Mouse (Mus musculus) MEL (cell line): Measurements from ENCODE around the gene Prr5l. TPM values are rescaled to one million over a fixed set of nuclear protein-coding genes. Genes with fewer than 3 reads are reported as not detected.

ENCODE experiments used
- DNase-seq: peaks from one replicate; pipeline ENCODE4 v3.0.0; 2011; ENCODE audit warnings: low read depth, low spot score
- H3K27ac ChIP-seq: 2 replicates; pipeline ENCODE4 v1.5.1; 2012; ENCODE audit warnings: low read depth, mild to moderate bottlenecking, control low read depth, low read length, moderate library complexity; ENCODE audit not compliant: control insufficient read depth
- H3K27me3 ChIP-seq, 2 experiments: fragments of 150-350 bp in 1 of 2; sonication (generic) in 1 of 2; 2 replicates each; pipeline ENCODE4 v1.6.1; 2012; ENCODE audit warnings: low read length in 2 of 2, mild to moderate bottlenecking in 2 of 2, improper control_type of control experiment in 1 of 2, moderate library complexity in 1 of 2; ENCODE audit not compliant: insufficient read depth in 2 of 2, control insufficient read depth in 1 of 2
- H3K36me3 ChIP-seq, 2 experiments: 2 replicates each; pipeline ENCODE4 v1.6.1; 2012 to 2014; ENCODE audit warnings: low read length in 2 of 2, improper control_type of control experiment in 1 of 2, inconsistent platforms in 1 of 2, mild to moderate bottlenecking in 1 of 2; ENCODE audit not compliant: insufficient read depth in 2 of 2, control insufficient read depth in 1 of 2
- H3K4me1 ChIP-seq, 2 experiments: fragments of 150-350 bp in 1 of 2; sonication (generic) in 1 of 2; 2 replicates each; pipeline ENCODE4 v1.6.1; 2012; ENCODE audit warnings: low read length in 2 of 2, improper control_type of control experiment in 1 of 2, mild to moderate bottlenecking in 1 of 2; ENCODE audit not compliant: insufficient read depth in 2 of 2, control insufficient read depth in 1 of 2
- H3K4me3 ChIP-seq, 2 experiments: fragments of 150-350 bp in 1 of 2; sonication (generic) in 1 of 2; 2 replicates each; pipeline ENCODE4 v1.5.1; 2012; ENCODE audit warnings: low read depth in 2 of 2, low read length in 2 of 2, mild to moderate bottlenecking in 2 of 2, moderate library complexity in 2 of 2, control low read depth in 1 of 2, improper control_type of control experiment in 1 of 2; ENCODE audit not compliant: control insufficient read depth in 1 of 2, insufficient read depth in 1 of 2
- H3K79me2 ChIP-seq: 2 replicates; pipeline ENCODE4 v1.6.1; 2012; ENCODE audit warnings: mild to moderate bottlenecking, low read length, moderate library complexity; ENCODE audit not compliant: control insufficient read depth, poor library complexity, insufficient read depth
- H3K9ac ChIP-seq: 2 replicates; pipeline ENCODE4 v1.6.1; 2012; ENCODE audit warnings: low read depth, mild to moderate bottlenecking, control low read depth, low read length, moderate library complexity; ENCODE audit not compliant: control insufficient read depth, poor library complexity, severe bottlenecking
- H3K9me3 ChIP-seq: fragments of 150-350 bp; sonication (generic); replicated peaks from 2 replicates; pipeline ENCODE4 v1.6.1; 2012; ENCODE audit warnings: mild to moderate bottlenecking, low read length, improper control_type of control experiment, moderate library complexity; ENCODE audit not compliant: insufficient read depth
- CHD1 ChIP-seq: IDR thresholded peaks from 2 replicates; pipeline ENCODE4 v1.6.1; 2012; ENCODE audit warnings: low read depth, mild to moderate bottlenecking, inconsistent platforms, low read length, improper control_type of control experiment
- CHD2 ChIP-seq: IDR thresholded peaks from 2 replicates; pipeline ENCODE4 v1.6.1; 2011; ENCODE audit warnings: low read length, improper control_type of control experiment
- E2F4 ChIP-seq: IDR thresholded peaks from 2 replicates; pipeline ENCODE4 v1.6.1; 2011; ENCODE audit warnings: low read depth, low read length, improper control_type of control experiment, borderline replicate concordance
- ELF1 ChIP-seq: IDR thresholded peaks from 2 replicates; pipeline ENCODE4 v1.6.1; 2014; ENCODE audit warnings: low read depth, mild to moderate bottlenecking, inconsistent platforms, low read length, improper control_type of control experiment, moderate library complexity
- EP300 ChIP-seq, 2 experiments: IDR thresholded peaks; 2 replicates each; pipeline ENCODE4 v1.6.1; 2011; ENCODE audit warnings: improper control_type of control experiment in 2 of 2, low read length in 2 of 2, low read depth in 1 of 2, mild to moderate bottlenecking in 1 of 2
- MAFK ChIP-seq: IDR thresholded peaks from 2 replicates; pipeline ENCODE4 v1.6.1; 2011; ENCODE audit warnings: low read depth, mild to moderate bottlenecking, low read length, improper control_type of control experiment, borderline replicate concordance
- MAX ChIP-seq: IDR thresholded peaks from 2 replicates; pipeline ENCODE4 v1.6.1; 2011; ENCODE audit warnings: low read length, improper control_type of control experiment
- MEF2A ChIP-seq: IDR thresholded peaks from 2 replicates; pipeline ENCODE4 v1.6.1; 2014; ENCODE audit warnings: low read depth, mild to moderate bottlenecking, inconsistent platforms, low read length, improper control_type of control experiment; ENCODE audit not compliant: poor library complexity, insufficient replicate concordance, severe bottlenecking; ENCODE audit errors: extremely low read depth
- NELFE ChIP-seq: IDR thresholded peaks from 2 replicates; pipeline ENCODE4 v1.6.1; 2011; ENCODE audit warnings: low read depth, low read length, improper control_type of control experiment
- POLR2AphosphoS2 ChIP-seq: IDR thresholded peaks from 2 replicates; pipeline ENCODE4 v1.6.1; 2011; ENCODE audit warnings: low read length, improper control_type of control experiment
- POLR2AphosphoS5 ChIP-seq: IDR thresholded peaks from 2 replicates; pipeline ENCODE4 v1.6.1; 2012; ENCODE audit warnings: low read depth, borderline replicate concordance, mild to moderate bottlenecking, inconsistent platforms, low read length, moderate library complexity, mixed read lengths
- RAD21 ChIP-seq: IDR thresholded peaks from 2 replicates; pipeline ENCODE4 v1.6.1; 2011; ENCODE audit warnings: mild to moderate bottlenecking, low read depth, low read length, improper control_type of control experiment
- SMC3 ChIP-seq: IDR thresholded peaks from 2 replicates; pipeline ENCODE4 v1.6.1; 2011; ENCODE audit warnings: low read depth, low read length, improper control_type of control experiment
- TCF12 ChIP-seq: IDR thresholded peaks from 2 replicates; pipeline ENCODE4 v1.6.1; 2014; ENCODE audit warnings: low read depth, mild to moderate bottlenecking, inconsistent platforms, low read length, improper control_type of control experiment, moderate library complexity
- USF2 ChIP-seq, 2 experiments: IDR thresholded peaks; 2 replicates each; pipeline ENCODE4 v1.6.1; 2011 to 2012; ENCODE audit warnings: improper control_type of control experiment in 2 of 2, low read length in 2 of 2, borderline replicate concordance in 1 of 2, inconsistent platforms in 1 of 2, low read depth in 1 of 2, mild to moderate bottlenecking in 1 of 2; ENCODE audit not compliant: insufficient read depth in 1 of 2
- ZC3H11A ChIP-seq: IDR thresholded peaks from 2 replicates; pipeline ENCODE4 v1.6.1; 2012; ENCODE audit warnings: low read depth, mild to moderate bottlenecking, inconsistent platforms, low read length, improper control_type of control experiment
- ZKSCAN1 ChIP-seq: IDR thresholded peaks from 2 replicates; pipeline ENCODE4 v1.6.1; 2012; ENCODE audit warnings: low read depth, mild to moderate bottlenecking, inconsistent platforms, low read length, improper control_type of control experiment, moderate library complexity
- ZMIZ1 ChIP-seq: IDR thresholded peaks from 2 replicates; pipeline ENCODE4 v1.6.1; 2012; ENCODE audit warnings: low read depth, mild to moderate bottlenecking, inconsistent platforms, low read length, improper control_type of control experiment, moderate library complexity
- ZNF384 ChIP-seq: IDR thresholded peaks from 2 replicates; pipeline ENCODE4 v1.6.1; 2012; ENCODE audit warnings: low read depth, mild to moderate bottlenecking, inconsistent platforms, low read length, improper control_type of control experiment
- polyA plus RNA-seq, 2 experiments: library from polyadenylated mRNA; stranded (reverse) in 1 of 2; unstranded in 1 of 2; fragments of >175 nt in 1 of 2; fragments of >200 nt in 1 of 2; gene quantifications; 2 replicates each; pipeline versions ENCODE4 v1.2.1 to v1.2.4; 2012; ENCODE audit warnings: low replicate concordance in 2 of 2, low read depth in 1 of 2; ENCODE audit not compliant: insufficient read length in 2 of 2, insufficient read depth in 1 of 2, missing spikeins in 1 of 2
- total RNA-seq: library from RNA; depleted of rRNA; stranded (reverse); fragments of 300-350 nt; gene quantifications from 2 replicates; pipeline ENCODE4 v1.2.3, GENCODE M21; 2012

Gene Prr5l
- total and polyA plus RNA-seq, 3 experiments, result 0.04 TPM; not detected in 2

GRCm38 (mm10) chr2:101727787-101728186 lies 155.0 kb downstream of the Prr5l start:
- H3K27ac ChIP-seq, result no peak overlapping the region
- H3K4me1 ChIP-seq, result peaks cover 5 to 10% of the 10 kb centered on the region in 2 experiments; a peak in 3 of 4 replicates
- no peaks in the 10 kb centered on the region for H3K79me2 ChIP-seq
- H3K4me3 ChIP-seq, result no peak overlapping the region
- peaks cover 0 to 4% of the 10 kb centered on the region in 2 experiments; a peak in 3 of 4 replicates for H3K27me3 ChIP-seq
- no peaks in the 10 kb centered on the region; a peak in 1 of 4 replicates for H3K36me3 ChIP-seq
- H3K9me3 ChIP-seq, result no peaks in the 10 kb centered on the region
- no peak for DNase-seq
- no peak overlapping the region for H3K9ac ChIP-seq
- no peak for TF ChIP-seq POLR2AphosphoS2
- TF ChIP-seq E2F4, result no peak
- TF ChIP-seq ZNF384, result no peak
- no peak for TF ChIP-seq ZMIZ1
- TF ChIP-seq CHD2, result no peak
- TF ChIP-seq NELFE, result no peak
- no peak for TF ChIP-seq RAD21
- no peak for TF ChIP-seq MAFK
- TF ChIP-seq CHD1, result no peak
- no peak for TF ChIP-seq ZC3H11A
- TF ChIP-seq USF2 (IDR thresholded peaks at IDR 0.05; ENCODE audit: borderline replicate concordance in 1 of 2, insufficient read depth in 1 of 2, low read depth in 1 of 2, low read length in 2 of 2), result no peak
- no peak for TF ChIP-seq ELF1

GRCm38 (mm10) chr2:101723333-101723881 lies 159.4 kb downstream of the Prr5l start:
- no peak overlapping the region for H3K4me3 ChIP-seq
- TF ChIP-seq POLR2AphosphoS5, result no peak
- TF ChIP-seq MAFK, result no peak
- TF ChIP-seq MEF2A, result no peak
- TF ChIP-seq CHD2, result no peak
- TF ChIP-seq TCF12, result no peak
- no peak for TF ChIP-seq ZKSCAN1
- TF ChIP-seq SMC3, result no peak
- TF ChIP-seq EP300 (IDR thresholded peaks at IDR 0.05; ENCODE audit: low read depth in 1 of 2, low read length in 2 of 2), result no peak
- TF ChIP-seq MAX, result no peak
- DNase-seq, result no peak
- no peaks in the 10 kb centered on the region for H3K79me2 ChIP-seq
- no peak overlapping the region for H3K27ac ChIP-seq
- H3K9ac ChIP-seq, result no peak overlapping the region
- H3K9me3 ChIP-seq, result no peaks in the 10 kb centered on the region
- no peaks in the 10 kb centered on the region for H3K36me3 ChIP-seq
- no peaks in the 10 kb centered on the region for H3K4me1 ChIP-seq
- H3K27me3 ChIP-seq, result peaks cover 4 to 5% of the 10 kb centered on the region in 2 experiments; a peak in 3 of 4 replicates
